Mouse (Mus musculus) erythroblast, embryonic 14.5 days (primary cell): Measurements from ENCODE around the gene Gabrb1.

Experiments used
- GATA1 ChIP-seq: IDR thresholded peaks from 2 replicates; pipeline ENCODE4 v1.6.1; 2012; ENCODE audit warnings: low read length, inconsistent platforms, mixed read lengths
- TAL1 ChIP-seq: IDR thresholded peaks from 3 replicates; pipeline ENCODE4 v1.6.1; 2012; ENCODE audit warnings: low read length, inconsistent platforms, mixed read lengths

DNA sequence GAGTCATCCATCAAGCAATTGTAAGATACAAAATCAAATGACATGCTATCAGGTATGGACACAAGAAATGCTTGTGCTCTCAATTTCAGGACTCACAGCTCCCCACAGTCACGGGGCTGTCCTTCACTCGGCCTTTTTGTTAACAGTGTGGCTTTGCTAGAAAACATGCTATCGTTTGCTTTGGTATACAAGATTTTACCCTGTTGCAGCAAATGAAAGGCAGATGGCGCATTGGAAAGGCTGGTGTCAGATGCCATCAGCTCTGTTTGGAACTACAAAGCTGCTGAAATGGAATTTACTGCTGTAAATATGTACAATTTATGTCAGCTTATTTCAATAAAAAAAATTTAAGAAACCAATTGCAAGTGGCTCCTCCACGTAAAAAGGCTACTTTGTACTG lies 490.8 kb downstream of the Gabrb1 start:
- TF ChIP-seq GATA1, result no peak
- TF ChIP-seq TAL1, result no peak
